Mouse (Mus musculus): ENCODE results near the gene Cysrt1. TPM values are rescaled to one million over a fixed set of nuclear protein-coding genes. Genes with fewer than 3 reads are reported as not detected.

Cysrt1 gene
- total RNA-seq (2021) = not detected
- long read RNA-seq, experiment 1 = 0 reads
- long read RNA-seq, experiment 2 = 0 reads

GRCm38 (mm10) chr2:25242101-25242506, at the start of gene Cysrt1, which contains the start of gene Rnf208:
Gene Cysrt1 (minus strand): TSS chr2:25242452.
Gene Rnf208 (plus strand): TSS chr2:25242255.
- intact Hi-C loops (cut with DNase I) = no loop called here

GRCm38 (mm10) chr2:25291184-25292053, 49.2 kb upstream of the Cysrt1 start:
- H3K27ac ChIP-seq = peak overlapping the region; percentile 62; the same call in 1 of the 2 replicates
- no peak for DNase-seq
- intact Hi-C loops (cut with DNase I) = loop anchor here (2.0 to 5.0 kb wide), 3 partner anchors 64 to 164 kb away; no protein-coding TSS in a partner anchor
- peak; percentile 39 for TF ChIP-seq CTCF (IDR thresholded peaks at IDR 0.05)
- H3K4me3 ChIP-seq = peak overlapping the region; percentile 66

More at GRCm38 (mm10) chr2:25242101-25242506, at the start of gene Cysrt1, which contains the start of gene Rnf208:
- H3K4me3 ChIP-seq = peak within 1 kb of the TSS; percentile 65
- no peak for DNase-seq
- no peak for TF ChIP-seq CTCF (IDR thresholded peaks at IDR 0.05)
- peak within 1 kb of the TSS; percentile 71 for H3K27ac ChIP-seq

GRCm38 (mm10) chr2:25290816-25291130, 48.5 kb upstream of the Cysrt1 start:
- Histone ChIP-seq H3K27ac (peak overlapping the region; percentile 48; the same call in 1 of the 2 replicates), H3K4me3 (peak overlapping the region; percentile 66)
- TF ChIP-seq CTCF (IDR thresholded peaks at IDR 0.05) = no peak
- intact Hi-C loops (cut with DNase I) = loop anchor here (5.0 kb wide), 2 partner anchors 63 to 163 kb away; no protein-coding TSS in a partner anchor
- no peak for DNase-seq

GRCm38 (mm10) chr2:25290101-25290815, 48.0 kb upstream of the Cysrt1 start:
- Histone ChIP-seq H3K27ac (peak overlapping the region; percentile 48; the same call in 1 of the 2 replicates), H3K4me3 (peak overlapping the region; percentile 66)
- peak; percentile 59 for DNase-seq
- TF ChIP-seq CTCF (IDR thresholded peaks at IDR 0.05) = no peak
- intact Hi-C loops (cut with DNase I) = loop anchor here (5.0 kb wide), 2 partner anchors 63 to 163 kb away; no protein-coding TSS in a partner anchor

- Histone ChIP-seq H3K4me3 (peak within 1 kb of the TSS; percentile 66), H3K27ac (peak within 1 kb of the TSS; percentile 48; the same call in 1 of the 2 replicates)
- intact Hi-C loops (cut with DNase I) = loop anchor here (5.0 kb wide), 2 partner anchors 62 to 162 kb away; no protein-coding TSS in a partner anchor
- TF ChIP-seq CTCF (IDR thresholded peaks at IDR 0.05) = no peak
- DNase-seq = peak; percentile 70
Measured at GRCm38 (mm10) chr2:25289651-25290050, 47.4 kb upstream of the Cysrt1 start, which contains the start of gene Lrrc26. Gene Lrrc26 (plus strand): TSS chr2:25289915.

- Histone ChIP-seq H3K27ac (no peak overlapping the region), H3K4me3 (no peak overlapping the region)
- intact Hi-C loops (cut with DNase I) = no loop called here
- DNase-seq = no peak
- TF ChIP-seq CTCF (IDR thresholded peaks at IDR 0.05) = no peak
Measured at GRCm38 (mm10) chr2:25288734-25289345, 46.6 kb upstream of the Cysrt1 start.

GRCm38 (mm10) chr2:25287927-25288649, 45.8 kb upstream of the Cysrt1 start, which contains the start of gene Tmem210:
Gene Tmem210 (plus strand): TSS chr2:25288145.
- intact Hi-C loops (cut with DNase I) = no loop called here

GRCm38 (mm10) chr2:25286837-25287636, 44.8 kb upstream of the Cysrt1 start:
- intact Hi-C loops (cut with DNase I) = no loop called here
- TF ChIP-seq CTCF (IDR thresholded peaks at IDR 0.05) = no peak
- peak; percentile 60 for DNase-seq
- Histone ChIP-seq H3K27ac (peak overlapping the region; percentile 12), H3K4me3 (no peak overlapping the region)

More at GRCm38 (mm10) chr2:25287927-25288649, 45.8 kb upstream of the Cysrt1 start, which contains the start of gene Tmem210:
- no peak for DNase-seq
- Histone ChIP-seq H3K4me3 (no peak within 1 kb of the TSS), H3K27ac (peak within 1 kb of the TSS; percentile 12)
- no peak for TF ChIP-seq CTCF (IDR thresholded peaks at IDR 0.05)

- H3K27ac ChIP-seq = peak overlapping the region; percentile 12
Measured at GRCm38 (mm10) chr2:25286314-25286713, 44.1 kb upstream of the Cysrt1 start.

GRCm38 (mm10) chr2:25285551-25285950, 43.3 kb upstream of the Cysrt1 start:
- H3K27ac ChIP-seq = no peak overlapping the region
- no peak for TF ChIP-seq CTCF (IDR thresholded peaks at IDR 0.05)

More at GRCm38 (mm10) chr2:25286314-25286713, 44.1 kb upstream of the Cysrt1 start:
- no peak for TF ChIP-seq CTCF (IDR thresholded peaks at IDR 0.05)
- no peak for DNase-seq
- intact Hi-C loops (cut with DNase I) = no loop called here
- H3K4me3 ChIP-seq = no peak overlapping the region

More at GRCm38 (mm10) chr2:25285551-25285950, 43.3 kb upstream of the Cysrt1 start:
- intact Hi-C loops (cut with DNase I) = no loop called here
- no peak for DNase-seq
- H3K4me3 ChIP-seq = no peak overlapping the region
